In genomic region chr10:37416321-37416720, GRCm38 (mm10) we compare ENCODE assay signal across 26 mouse cellular contexts.
"Had no signal": no experiment of that assay in that cellular context is flagged by ENCODE, and none has a peak within 500 bp of the region (broad histone marks: within the 10 kb centered on the region; RNA-seq: fewer than 3 reads in every experiment).

No protein-coding gene starts in this region.

- H3K9ac ChIP-seq: heart, embryonic 13.5 days; heart, embryonic 15.5 days; hindbrain, embryonic 13.5 days; hindbrain, embryonic 15.5 days; kidney, embryonic 15.5 days; limb, embryonic 13.5 days; limb, embryonic 15.5 days had no signal

- H3K4me2 ChIP-seq: heart, embryonic 11.5 days; heart, embryonic 13.5 days; heart, embryonic 15.5 days; hindbrain, embryonic 13.5 days; hindbrain, embryonic 15.5 days; kidney, embryonic 15.5 days; limb, embryonic 13.5 days; limb, embryonic 15.5 days had no signal

- H3K36me3 ChIP-seq: heart, embryonic 13.5 days; heart, embryonic 15.5 days; hindbrain, embryonic 13.5 days; hindbrain, embryonic 15.5 days; kidney, embryonic 15.5 days; limb, embryonic 13.5 days; limb, embryonic 15.5 days had no signal

- H3K4me3 ChIP-seq: heart, adult 2 months; heart, embryonic 13.5 days; heart, embryonic 15.5 days; hindbrain, embryonic 13.5 days; hindbrain, embryonic 15.5 days; kidney, embryonic 15.5 days; left cerebral cortex, adult 2 months; limb, embryonic 13.5 days; limb, embryonic 15.5 days had no signal

- H3K27ac ChIP-seq: heart, adult 2 months; heart, embryonic 13.5 days; heart, embryonic 15.5 days; hindbrain, embryonic 13.5 days; hindbrain, embryonic 15.5 days; hindbrain, postnatal 0 days; kidney, embryonic 15.5 days; kidney, postnatal 0 days; left cerebral cortex, adult 2 months; limb, embryonic 13.5 days; limb, embryonic 15.5 days had no signal

- ATAC-seq: hindbrain, postnatal 0 days; intestine, embryonic 16.5 days had no signal

- H3K27me3 ChIP-seq: heart, embryonic 13.5 days; heart, embryonic 15.5 days; hindbrain, embryonic 13.5 days; hindbrain, embryonic 15.5 days; kidney, embryonic 15.5 days; limb, embryonic 13.5 days; limb, embryonic 15.5 days had no signal

- H3K9me3 ChIP-seq: heart, embryonic 13.5 days; heart, embryonic 15.5 days; hindbrain, embryonic 13.5 days; hindbrain, embryonic 15.5 days; kidney, embryonic 15.5 days; limb, embryonic 13.5 days; limb, embryonic 15.5 days had no signal

- DNase-seq: gastrocnemius, postnatal 14 days; gastrocnemius, postnatal 36 days; heart, adult 11 months; heart, adult 2 months; heart, postnatal 14 days; heart, postnatal 36 days; kidney, adult 11 months; kidney, adult 2 months; kidney, adult 9 months; kidney, postnatal 14 days; kidney, postnatal 36 days; layer of hippocampus, adult 9-11 months; layer of hippocampus, postnatal 36 days; left cerebral cortex, postnatal 4 days had no signal

- H3K4me1 ChIP-seq: heart, embryonic 13.5 days; heart, embryonic 15.5 days; hindbrain, embryonic 13.5 days; hindbrain, embryonic 15.5 days; kidney, embryonic 15.5 days; limb, embryonic 13.5 days; limb, embryonic 15.5 days had no signal
